Mouse (Mus musculus) erythroid progenitor cell, adult 5-6 weeks (primary cell): ENCODE measurements at regions not wholly inside any gene's neighbourhood (a gene's known extent, or its start where the extent isn't known, plus 50 kb on each side); places are given as distances from the start of the nearest gene placed in this dataset.

Experiments
- ATAC-seq: replicated peaks from 2 replicates; pipeline ENCODE4 v1.8.0; 2016; ENCODE audit warnings: moderate number of reproducible peaks, mild to moderate bottlenecking, moderate TSS enrichment, inconsistent platforms; ENCODE audit not compliant: poor library complexity, low FRiP score, severe bottlenecking

DNA sequence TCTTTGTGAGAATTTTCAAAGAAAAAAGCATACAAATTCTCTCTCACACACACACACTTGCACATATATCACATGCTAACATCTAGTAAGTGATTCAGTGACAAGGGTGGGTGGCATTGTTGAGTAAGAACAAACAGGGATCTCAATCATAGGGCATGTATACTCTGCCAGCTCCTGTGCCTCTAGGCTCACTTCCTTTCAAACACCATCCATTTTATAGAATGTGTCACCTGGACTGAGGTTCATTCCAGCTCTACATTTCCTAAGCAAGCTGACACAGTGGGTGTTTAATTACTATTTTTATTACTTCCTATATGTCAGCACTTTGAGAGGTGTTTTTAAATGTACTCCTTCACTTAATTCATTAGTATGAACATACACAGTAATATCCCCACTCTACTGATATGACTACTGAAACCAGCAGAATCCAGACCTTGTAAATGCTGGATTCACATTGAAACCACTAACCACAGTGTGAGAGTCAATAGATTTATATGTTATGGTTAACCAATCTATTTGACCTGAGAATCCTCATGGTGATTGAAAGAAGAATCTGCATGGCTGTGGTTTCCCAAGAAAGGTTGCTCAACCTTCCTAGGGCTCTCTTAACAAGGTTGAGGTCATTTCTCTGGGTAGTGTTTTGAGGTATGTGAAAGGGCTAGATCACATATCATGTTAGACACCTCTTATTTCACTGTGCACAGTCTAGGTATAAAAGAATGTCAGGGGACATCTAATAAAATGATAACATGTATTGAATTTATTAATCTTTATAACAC, 480.5 kb upstream of the Tnp1 start:
- no peak for ATAC-seq

DNA sequence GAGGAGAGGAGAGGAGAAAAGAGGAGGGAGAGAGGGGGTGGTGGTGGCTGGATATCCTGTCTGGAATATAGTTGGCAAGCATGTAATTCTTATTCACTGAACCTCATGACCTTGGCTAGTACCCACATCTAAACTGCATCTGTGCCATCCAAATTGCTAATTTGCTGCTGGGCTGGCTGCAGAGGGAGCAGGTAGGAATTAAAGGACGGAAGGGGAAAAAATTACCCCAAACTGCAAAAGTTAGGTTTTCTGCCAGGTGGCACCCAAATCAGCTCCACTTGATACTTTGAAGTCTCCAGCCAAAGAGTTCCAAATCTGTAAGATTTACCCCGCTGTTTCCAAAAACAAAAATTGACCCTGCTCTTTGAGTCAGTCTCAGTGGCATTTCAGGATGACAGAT, 466.2 kb upstream of the Tnp1 start:
- ATAC-seq = no peak

DNA sequence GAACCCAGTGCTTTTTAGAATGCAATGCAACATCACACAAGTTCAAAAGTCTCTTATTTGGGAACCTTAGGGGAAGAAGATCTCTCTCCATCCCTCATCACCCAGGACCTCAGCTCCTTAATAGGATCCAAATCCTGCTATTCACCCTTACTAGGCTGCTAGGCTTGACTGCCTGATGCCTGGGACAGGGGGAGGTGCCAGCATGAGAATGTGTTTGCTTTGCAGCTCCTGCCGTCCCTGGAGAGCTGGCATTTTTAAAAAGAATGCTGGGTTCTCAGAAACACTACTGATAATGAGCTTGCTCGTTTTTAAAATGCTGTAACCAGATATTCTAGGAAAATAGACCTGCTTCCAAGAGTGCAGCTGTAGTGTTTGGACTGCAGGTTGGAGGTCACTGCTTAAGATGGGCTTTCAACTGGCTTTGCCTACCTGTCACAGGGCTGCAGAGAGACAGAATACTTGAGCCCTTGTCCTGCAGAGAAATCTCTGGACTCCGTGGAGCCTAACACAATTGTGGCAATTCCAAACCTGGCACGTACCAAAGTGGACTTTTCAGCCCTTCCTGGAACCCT, 463.7 kb upstream of the Tnp1 start:
- ATAC-seq = no peak

DNA sequence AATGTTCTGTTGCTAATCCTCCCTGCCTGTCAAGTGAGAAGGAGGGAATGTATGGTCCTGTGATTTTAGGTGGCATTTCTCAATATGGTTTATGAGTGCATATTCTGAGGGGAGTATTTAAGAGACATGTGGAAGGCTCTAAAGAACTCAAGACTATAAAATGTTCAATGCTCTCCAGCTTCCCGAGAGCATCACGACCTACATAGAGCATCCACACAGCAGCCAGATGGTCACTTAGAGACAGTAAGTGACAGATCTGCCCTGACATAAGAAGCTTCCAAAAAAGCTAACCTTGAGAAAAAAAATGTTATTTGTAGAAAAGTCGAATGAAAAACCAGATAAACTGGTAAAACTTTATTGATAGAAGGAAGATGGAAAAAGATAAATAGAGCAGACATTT, 444.9 kb upstream of the Tnp1 start:
- no peak for ATAC-seq

DNA sequence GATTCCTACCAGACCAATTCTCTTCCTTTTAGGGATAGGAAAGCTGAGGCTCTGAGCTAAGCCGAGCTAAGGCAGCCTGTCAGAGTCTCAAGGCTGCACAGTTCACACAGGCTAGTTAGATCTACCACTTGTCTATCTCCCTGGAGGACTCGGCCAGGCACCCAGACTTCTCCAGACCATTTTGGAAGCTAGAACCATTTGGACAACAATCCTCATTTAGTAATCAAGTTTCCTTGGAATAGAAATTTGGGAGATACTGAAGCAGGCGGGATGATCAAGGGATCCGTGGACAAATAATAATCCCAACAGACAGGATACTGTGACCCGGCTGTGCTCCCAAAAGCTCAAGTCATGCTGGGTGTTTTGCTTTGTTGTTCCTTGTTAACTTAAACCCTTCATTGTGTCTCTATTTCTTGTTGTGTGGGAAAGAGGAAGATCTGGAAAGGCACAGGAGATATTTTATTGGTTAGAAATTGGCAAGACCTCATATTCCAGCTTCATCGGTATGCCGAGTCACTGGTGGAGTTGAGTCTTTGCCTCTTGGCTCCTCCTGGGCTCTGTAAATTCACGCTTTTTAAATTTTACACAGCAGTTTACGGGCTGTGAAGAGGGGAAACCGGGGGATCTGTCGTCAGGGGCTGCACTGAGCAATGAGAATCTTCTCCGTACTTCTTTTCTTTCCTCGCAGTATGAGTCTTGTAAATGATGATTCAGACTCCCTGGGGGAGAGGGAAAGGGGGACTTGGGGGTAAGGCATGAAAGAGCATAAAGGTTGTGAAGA, 444.2 kb upstream of the Tnp1 start:
- ATAC-seq = no peak

DNA sequence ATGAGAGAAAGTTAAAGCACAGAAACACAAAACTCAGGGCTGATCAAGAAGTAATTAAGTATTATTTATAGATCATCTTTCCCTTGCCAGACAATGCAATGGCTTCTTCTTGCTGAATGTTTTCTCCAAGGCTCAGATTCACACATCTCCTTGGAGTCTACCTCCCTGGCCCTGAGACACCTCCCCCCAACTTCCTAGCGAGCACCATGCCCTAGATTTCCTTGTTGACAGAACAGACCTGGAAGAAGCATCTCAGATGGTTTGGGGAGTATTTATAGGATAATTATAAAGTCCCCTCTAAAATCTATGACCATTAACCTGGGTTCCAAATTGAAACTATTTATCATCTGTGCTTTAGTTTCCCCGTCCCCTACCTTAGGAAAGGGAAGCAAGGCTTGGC, 441.6 kb upstream of the Tnp1 start:
- no peak for ATAC-seq

DNA sequence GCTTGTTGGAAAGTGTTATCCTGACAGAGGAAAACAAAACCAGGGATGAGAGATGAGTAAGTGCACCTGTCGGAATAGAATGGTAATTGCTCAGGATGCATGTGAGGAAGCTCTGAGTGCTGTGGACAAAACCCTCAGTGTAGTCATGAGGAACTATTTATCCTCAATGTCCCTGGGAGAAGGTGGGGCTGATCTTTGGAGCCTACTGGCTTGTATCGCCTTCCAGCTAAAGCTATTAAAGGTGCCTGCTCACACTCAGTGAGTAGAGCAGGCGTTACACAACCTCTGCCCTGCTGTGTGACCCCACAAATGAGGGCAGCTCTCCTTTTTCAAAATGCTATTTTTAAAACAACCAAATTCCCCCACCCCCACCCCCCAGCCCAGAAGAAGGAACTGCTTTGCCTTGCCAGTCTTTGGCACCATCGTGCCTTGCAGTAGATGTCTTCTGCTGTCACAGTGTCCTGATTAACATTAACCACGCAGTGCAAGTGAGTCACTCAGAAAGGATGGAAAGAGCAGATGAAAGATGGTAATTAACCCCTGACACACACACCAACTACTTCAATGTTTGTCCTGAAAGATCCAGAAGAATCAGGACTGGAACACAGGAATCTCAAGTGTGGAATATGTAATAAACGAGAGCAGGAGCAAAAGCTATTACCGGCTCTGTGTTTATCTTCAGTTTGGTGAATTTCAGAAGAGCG, 440.8 kb upstream of the Tnp1 start:
- no peak for ATAC-seq

DNA sequence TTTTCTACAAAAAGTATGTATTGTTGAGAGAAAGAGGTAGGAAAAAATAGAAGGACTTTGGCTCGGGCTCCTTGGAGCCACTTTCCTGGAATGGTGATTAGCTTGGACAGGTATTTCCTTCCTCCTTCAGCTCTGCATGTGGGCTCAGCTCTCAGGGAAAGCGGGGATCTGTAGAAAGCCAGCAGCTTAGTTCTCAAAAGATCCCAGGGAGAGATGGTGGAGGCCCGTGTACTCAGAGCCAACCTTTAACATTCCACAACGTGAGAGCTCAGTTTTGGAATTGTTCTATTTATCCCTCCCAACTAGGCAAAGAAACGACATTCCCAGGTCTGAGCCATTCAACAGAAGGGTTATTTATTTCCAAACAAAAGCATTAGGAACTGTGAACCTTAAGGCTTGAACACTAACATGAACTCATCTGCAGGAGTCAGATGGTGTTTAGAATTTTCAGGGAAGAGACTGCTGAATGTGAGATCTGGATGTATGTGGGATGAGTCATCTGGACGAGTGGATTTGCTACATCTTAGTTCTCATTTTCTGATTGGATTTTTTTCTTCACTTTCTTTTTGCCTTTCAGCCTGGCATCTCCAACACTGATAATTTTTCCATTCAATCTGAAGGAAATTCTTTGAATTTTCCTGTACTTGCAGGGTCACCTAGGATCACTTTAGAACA, 428.6 kb upstream of the Tnp1 start:
- ATAC-seq = no peak

DNA sequence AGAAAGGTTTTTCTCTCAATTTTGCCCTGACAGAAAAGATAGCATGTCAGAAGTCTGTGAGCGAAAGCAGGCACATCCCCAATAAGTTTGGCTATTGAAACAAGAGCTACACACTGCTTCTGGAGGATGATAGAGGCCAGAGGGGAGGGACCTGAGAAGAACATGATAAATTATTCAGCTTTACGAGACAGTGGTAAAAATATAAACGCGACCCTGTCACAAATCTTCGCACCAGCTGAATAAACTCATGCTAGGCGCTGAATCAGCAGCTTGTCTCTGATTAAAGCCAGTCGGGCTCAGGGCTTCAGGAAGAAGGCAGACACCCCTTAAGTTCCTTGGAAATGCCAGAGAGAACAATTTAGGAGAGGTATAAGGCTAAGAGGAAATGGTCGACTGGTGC, 422.7 kb upstream of the Tnp1 start:
- no peak for ATAC-seq

DNA sequence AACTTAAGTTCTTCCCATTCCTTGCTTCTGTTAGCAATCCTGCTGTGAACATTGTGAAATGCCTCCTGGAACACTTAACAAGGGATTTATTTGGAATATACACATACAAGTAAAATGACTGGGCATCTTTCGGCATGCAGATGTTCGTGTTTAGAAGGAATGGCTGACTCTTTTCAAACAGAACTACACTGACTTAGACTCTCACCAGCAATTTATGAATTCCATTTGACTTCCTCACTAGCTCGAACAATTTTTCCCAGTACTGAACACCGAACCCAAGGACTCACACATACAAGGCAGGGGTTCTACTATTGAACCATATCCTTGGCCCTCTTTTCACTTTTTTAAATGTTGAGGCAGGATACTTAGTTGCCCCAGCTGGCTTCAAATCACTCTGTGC, 412.4 kb upstream of the Tnp1 start:
- ATAC-seq = no peak

DNA sequence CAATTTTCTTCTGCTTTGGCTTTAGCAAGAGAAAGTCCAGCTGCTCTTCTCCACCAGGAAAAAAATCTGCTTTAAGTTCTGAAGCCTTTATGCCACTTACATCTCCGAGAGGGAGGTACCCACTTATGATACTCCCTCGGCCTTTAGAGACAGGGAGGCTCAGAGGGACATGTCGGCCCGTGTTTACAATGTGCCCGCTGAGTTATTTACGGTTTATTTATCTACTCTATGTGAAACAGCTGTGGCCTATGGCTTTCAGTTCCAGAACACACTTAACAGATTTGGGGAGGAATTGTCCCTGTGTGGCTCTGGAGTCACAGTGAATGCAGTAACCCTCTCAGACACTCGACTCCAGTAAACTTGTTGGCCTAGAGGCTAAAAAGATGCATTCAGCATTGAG, 409.3 kb upstream of the Tnp1 start:
- no peak for ATAC-seq

DNA sequence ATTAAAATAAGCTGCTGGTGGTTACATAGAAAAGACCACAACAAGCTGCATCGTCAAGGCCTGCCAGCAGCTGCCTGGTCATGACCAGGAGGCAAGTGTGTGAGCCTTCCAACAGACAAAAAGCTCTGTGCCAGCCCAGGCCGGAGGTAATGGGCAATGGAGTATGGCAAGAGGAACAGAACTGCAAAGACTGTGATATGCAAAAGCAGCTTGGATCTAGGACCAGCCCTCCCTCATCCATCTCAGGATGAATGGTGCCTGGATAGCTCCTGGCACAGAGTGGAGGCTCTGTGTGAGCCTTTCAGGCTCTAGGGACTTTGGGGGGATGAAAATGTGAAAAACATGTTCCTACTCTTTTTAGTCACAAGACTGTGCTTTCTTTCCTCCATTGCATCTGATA, 402.5 kb upstream of the Tnp1 start:
- no peak for ATAC-seq

DNA sequence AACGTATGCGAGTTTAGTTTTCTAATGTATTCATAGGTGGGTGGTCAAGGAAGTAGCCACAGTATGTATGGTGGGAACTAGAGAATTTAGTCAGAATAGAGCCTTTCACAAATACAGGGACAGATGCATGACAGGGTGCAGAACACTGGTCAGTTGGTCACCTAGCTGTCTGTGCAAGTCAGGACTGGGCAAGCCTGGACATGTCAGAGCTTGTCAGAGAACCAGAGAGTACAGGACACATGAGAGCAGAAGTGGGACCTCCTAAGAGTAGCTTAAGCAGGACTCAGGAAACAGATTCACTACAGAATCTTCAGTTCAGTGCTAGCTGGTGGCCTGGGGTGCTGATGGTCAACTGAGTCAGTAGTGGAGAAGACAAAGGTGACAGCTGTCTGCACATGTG, 395.7 kb upstream of the Tnp1 start:
- ATAC-seq = no peak

DNA sequence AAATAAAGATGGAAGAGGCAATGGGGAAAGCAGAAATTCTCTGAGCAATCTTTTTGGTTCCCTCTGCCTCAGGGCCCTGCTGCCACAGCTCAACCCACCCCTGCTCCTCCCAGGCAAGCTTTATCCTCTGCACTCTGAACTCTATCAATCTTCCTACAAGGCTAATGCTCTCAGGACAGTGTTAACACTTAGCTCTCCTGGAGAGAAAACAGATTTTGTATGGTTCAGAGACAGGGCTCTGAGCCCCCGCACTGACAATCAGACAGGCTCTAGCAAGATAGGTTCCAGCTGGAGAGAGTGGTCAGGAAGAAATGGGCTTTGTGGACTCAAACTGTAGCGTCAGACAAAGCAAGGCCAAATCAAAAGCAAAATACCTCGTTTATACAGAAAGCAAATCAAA, 383.5 kb upstream of the Tnp1 start:
- no peak for ATAC-seq

DNA sequence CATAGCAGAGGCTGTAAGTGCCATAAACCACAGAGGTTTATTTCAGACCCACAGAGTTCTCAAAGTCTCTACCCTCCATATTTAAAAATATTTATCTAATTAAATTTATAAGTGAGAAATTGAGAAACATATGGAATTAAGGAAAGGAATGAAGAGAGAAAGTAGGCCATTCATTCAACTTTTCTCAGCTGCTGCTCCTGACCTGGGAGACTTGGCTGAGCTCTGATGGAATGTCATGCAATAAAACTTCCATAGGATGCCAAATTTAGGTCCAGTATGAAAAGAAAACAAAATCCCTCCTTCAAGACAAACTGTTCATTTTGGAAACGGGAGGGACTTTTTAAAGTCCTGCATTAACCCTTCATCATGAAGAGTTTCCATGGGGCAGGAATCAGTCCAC, 379.3 kb upstream of the Tnp1 start:
- ATAC-seq = no peak

DNA sequence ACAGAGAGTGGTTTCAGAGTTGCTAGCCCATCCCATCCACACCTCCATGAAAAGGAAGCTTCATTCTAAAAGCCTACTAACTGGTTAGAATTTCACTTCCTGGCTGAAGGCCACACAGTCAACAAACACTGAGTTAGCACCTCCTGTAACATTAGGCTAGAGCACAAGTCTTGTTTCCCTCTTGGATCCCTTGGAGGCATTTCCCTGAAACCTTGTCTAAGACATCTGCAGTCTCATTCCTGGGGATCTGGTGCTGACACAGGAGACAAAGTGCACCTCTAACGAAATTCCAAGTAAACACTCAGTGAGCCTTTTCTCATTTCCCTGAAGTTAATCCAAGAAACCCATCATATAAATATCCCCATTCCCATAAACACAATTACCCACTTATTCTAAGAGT, 378.8 kb upstream of the Tnp1 start:
- no peak for ATAC-seq

DNA sequence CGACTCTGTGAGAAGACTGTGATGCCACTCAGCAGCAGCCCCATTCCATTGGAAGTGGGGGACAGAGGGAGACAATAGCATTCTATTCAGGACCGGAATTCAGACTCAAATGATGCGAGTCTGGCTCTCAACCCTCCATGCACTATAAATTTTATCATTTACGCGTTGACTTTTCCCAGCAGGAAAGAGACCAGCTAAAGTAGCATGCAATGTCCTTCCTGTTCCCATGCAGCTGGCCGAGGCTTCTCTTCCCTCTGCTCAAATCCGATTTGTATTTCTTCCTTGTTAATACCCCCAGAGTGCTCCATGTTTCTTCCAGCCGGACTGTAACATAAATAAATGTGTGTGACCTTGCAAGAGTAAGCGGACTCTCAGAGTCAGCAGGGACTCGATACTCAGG, 376.4 kb upstream of the Tnp1 start:
- ATAC-seq = no peak

DNA sequence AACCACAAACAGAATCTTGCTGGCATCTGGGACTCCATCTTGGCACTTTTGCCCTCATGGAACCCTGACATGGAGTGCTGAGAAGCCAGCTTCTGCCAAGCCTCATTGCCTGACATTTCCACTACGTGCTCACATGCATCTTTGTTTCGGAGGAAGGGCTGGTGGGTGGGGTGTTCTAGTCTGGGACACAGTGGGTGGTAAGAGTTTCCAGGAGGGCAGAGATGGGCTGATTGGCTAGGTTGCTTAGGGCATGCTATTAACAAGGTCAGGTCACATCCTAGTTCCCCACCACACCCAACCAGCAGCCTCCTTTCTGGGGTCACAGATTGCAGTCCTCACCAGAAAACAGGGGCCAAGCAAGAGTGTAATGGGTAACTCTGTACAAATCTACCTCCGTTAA, 374.3 kb upstream of the Tnp1 start:
- ATAC-seq = no peak

DNA sequence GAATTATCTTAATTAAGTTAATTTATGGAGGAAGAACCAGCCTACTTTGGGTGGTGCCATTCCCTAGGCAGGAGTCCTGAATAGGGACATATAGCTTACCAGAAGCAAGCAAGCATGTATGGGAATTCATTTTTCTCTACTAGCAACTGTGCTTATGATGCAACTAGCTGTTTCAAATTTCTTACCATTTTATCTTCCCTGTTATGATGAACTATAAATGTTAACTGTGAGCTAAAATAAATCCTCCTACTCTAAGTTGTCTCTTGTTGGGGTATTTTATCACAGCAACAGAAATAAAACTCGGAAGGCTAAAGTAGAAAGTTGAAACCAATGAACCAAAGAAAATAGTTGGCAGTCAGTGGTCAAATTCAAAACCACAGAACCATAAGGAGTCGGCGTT, 373.5 kb upstream of the Tnp1 start:
- ATAC-seq = no peak

DNA sequence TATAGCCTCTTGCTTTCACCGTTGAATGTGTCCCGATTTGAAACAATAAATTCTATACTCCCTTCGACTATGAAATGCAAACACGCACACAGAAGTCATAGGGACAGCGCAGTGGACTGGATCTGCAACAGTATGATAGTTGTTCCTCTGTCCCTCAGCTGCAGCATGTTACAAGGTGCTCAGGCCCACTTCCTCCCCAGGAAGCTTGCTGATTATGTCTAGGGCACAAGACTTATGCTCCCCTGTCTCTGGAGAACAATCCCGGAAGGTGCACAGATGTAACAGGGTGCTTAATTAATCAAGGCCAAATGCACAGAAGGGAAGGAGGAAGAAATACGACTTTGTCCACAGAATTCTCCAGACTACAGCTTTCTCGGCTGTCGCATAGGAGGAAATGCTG, 365.9 kb upstream of the Tnp1 start:
- ATAC-seq = no peak
